8 mouse cellular contexts compared by ENCODE assay signal in the genomic region with DNA sequence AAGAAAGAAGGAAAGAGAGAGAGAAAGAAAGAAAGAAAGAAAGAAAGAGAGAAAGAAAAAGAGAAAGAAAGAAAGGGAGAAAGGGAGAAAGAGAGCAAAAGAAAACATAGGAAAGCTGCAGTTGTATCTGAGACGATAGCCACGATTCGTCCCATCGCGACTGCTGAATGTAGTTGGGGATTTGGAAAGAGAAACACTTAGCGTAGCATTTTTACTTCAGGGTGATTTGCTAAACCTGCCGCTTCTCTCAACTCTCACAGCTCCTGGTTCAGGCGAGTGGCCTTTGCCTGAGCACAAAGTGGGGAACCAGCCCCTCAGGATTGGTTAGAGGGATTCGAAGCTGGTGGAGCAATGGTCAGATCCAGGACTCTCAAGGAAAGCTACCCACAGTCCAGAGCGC. TPM values are rescaled to one million over a fixed set of nuclear protein-coding genes. Genes with fewer than 3 reads are reported as not detected.
DNase-seq lines count a peak whose midpoint lies in the region; ATAC-seq and TF ChIP-seq lines count a peak whose summit lies in the region.

No protein-coding gene starts in this region.

- H3K4me1 ChIP-seq in lung, embryonic 14.5 days (ENCODE audit: insufficient read depth) = peaks cover 7% of the 10 kb centered on the region
- H3K4me1 ChIP-seq in embryonic facial prominence, embryonic 12.5 days = peaks cover 30% of the 10 kb centered on the region
- H3K4me1 ChIP-seq in intestine, embryonic 15.5 days (replicated peaks) = peaks cover 35% of the 10 kb centered on the region

- H3K27ac ChIP-seq in lung, embryonic 14.5 days (ENCODE audit: low read depth) = no peak overlapping the region
- no peak overlapping the region for H3K27ac ChIP-seq in embryonic facial prominence, embryonic 12.5 days
- 0 out of 2 replicates have a peak overlapping the region, but pooled peaks have one; percentile 13 for H3K27ac ChIP-seq in intestine, embryonic 15.5 days

- 13% methylated on average over 10 of the region's 10 CpGs for WGBS in lung, embryonic 14.5 days
- WGBS in embryonic facial prominence, embryonic 12.5 days = 17% methylated on average over 10 of the region's 10 CpGs
- 14% methylated on average over 10 of the region's 10 CpGs for WGBS in intestine, embryonic 15.5 days

- DNase-seq in lung, embryonic 14.5 days = peak; percentile 45
- no peak for DNase-seq in lung, postnatal 14 days
- peak; percentile 40 for DNase-seq in neural tube, embryonic 10.5 days (ENCODE audit: extremely low spot score, low spot score)
- no peak for DNase-seq in urinary bladder, postnatal 10 days (ENCODE audit: low spot score)
- no peak for DNase-seq in spleen, adult 18-20 months
- no peak for DNase-seq in adrenal gland, postnatal 36 days

- H3K4me2 ChIP-seq in lung, embryonic 14.5 days = peak overlapping the region; percentile 94
- H3K4me2 ChIP-seq in embryonic facial prominence, embryonic 12.5 days (replicated peaks) = peak overlapping the region; percentile 78
- peak overlapping the region; percentile 87 for H3K4me2 ChIP-seq in intestine, embryonic 15.5 days (replicated peaks)

- H3K9me3 ChIP-seq in lung, embryonic 14.5 days (ENCODE audit: low read depth, low read length) = no peaks in the 10 kb centered on the region
- H3K9me3 ChIP-seq in embryonic facial prominence, embryonic 12.5 days = no peaks in the 10 kb centered on the region
- no peaks in the 10 kb centered on the region for H3K9me3 ChIP-seq in intestine, embryonic 15.5 days

- 0 out of 2 replicates have a peak overlapping the region, but pooled peaks have one; percentile 9 for H3K9ac ChIP-seq in lung, embryonic 14.5 days
- H3K9ac ChIP-seq in embryonic facial prominence, embryonic 12.5 days = 0 out of 2 replicates have a peak overlapping the region, but pooled peaks have one; percentile 10
- H3K9ac ChIP-seq in intestine, embryonic 15.5 days = peak overlapping the region; percentile 38; the same call in 1 of the 2 replicates

- ATAC-seq in lung, embryonic 14.5 days (ENCODE audit: insufficient read depth) = no peak
- no peak for ATAC-seq in embryonic facial prominence, embryonic 12.5 days (ENCODE audit: insufficient number of reproducible peaks, insufficient read depth, low FRiP score, low TSS enrichment)
- ATAC-seq in intestine, embryonic 15.5 days = no peak

- peak overlapping the region; percentile 79 for H3K4me3 ChIP-seq in lung, embryonic 14.5 days (ENCODE audit: low read depth, low read length)
- H3K4me3 ChIP-seq in embryonic facial prominence, embryonic 12.5 days = peak overlapping the region; percentile 16
- peak overlapping the region; percentile 19; the same call in 1 of the 2 replicates for H3K4me3 ChIP-seq in intestine, embryonic 15.5 days (replicated peaks)

- TF ChIP-seq CTCF in lung, embryonic 14.5 days (IDR thresholded peaks at IDR 0.05; ENCODE audit: low read depth) = no peak

- no peaks in the 10 kb centered on the region for H3K27me3 ChIP-seq in lung, embryonic 14.5 days (ENCODE audit: insufficient read depth, low read length)
- no peaks in the 10 kb centered on the region for H3K27me3 ChIP-seq in embryonic facial prominence, embryonic 12.5 days
- no peaks in the 10 kb centered on the region for H3K27me3 ChIP-seq in intestine, embryonic 15.5 days (replicated peaks)

- H3K36me3 ChIP-seq in lung, embryonic 14.5 days (ENCODE audit: insufficient read depth) = 0 out of 2 replicates have a peak, but pooled peaks cover 8% of the 10 kb centered on the region
- peaks cover 4% of the 10 kb centered on the region; the same call in 1 of the 2 replicates for H3K36me3 ChIP-seq in embryonic facial prominence, embryonic 12.5 days
- H3K36me3 ChIP-seq in intestine, embryonic 15.5 days = no peaks in the 10 kb centered on the region

RNA-seq across cellular contexts. Expression of gene Pfkl, which starts 0.5 kb away (rescaled TPM):
- polyA plus RNA-seq in lung, embryonic 14.5 days (2014; fragmentation: Nextera tagmentation; extraction: Ambion mirVana) = 141 and 160 TPM in 2 replicates
- polyA plus RNA-seq in embryonic facial prominence, embryonic 12.5 days (2016; fragmentation: Nextera tagmentation; extraction: Ambion mirVana) = 137 TPM in 2 replicates
- 252 and 254 TPM in 2 replicates for polyA plus RNA-seq in intestine, embryonic 15.5 days (2015; fragmentation: Nextera tagmentation; extraction: Ambion mirVana)
- total RNA-seq in adrenal gland, postnatal 36 days (2021) = 100 to 1,000 TPM; 116 to 131 TPM

RNA-seq across cellular contexts. Expression of gene Dnmt3l, which starts 31.4 kb away (rescaled TPM):
- 1.4 TPM in 2 replicates for polyA plus RNA-seq in lung, embryonic 14.5 days (2014; fragmentation: Nextera tagmentation; extraction: Ambion mirVana)
- 0.19 and 0.41 TPM in 2 replicates for polyA plus RNA-seq in embryonic facial prominence, embryonic 12.5 days (2016; fragmentation: Nextera tagmentation; extraction: Ambion mirVana)
- 0.11 and 0.31 TPM in 2 replicates for polyA plus RNA-seq in intestine, embryonic 15.5 days (2015; fragmentation: Nextera tagmentation; extraction: Ambion mirVana)
- total RNA-seq in adrenal gland, postnatal 36 days (2021) = 10 to 100 TPM; 24.1 to 38.1 TPM

RNA-seq across cellular contexts. Expression of gene 1810043G02Rik, which starts 32.0 kb away (rescaled TPM):
- 24.6 and 28.1 TPM in 2 replicates for polyA plus RNA-seq in lung, embryonic 14.5 days (2014; fragmentation: Nextera tagmentation; extraction: Ambion mirVana)
- polyA plus RNA-seq in embryonic facial prominence, embryonic 12.5 days (2016; fragmentation: Nextera tagmentation; extraction: Ambion mirVana) = 32.9 and 35.1 TPM in 2 replicates
- 17.3 and 17.5 TPM in 2 replicates for polyA plus RNA-seq in intestine, embryonic 15.5 days (2015; fragmentation: Nextera tagmentation; extraction: Ambion mirVana)
- 10 to 100 TPM; 18.6 to 20.9 TPM for total RNA-seq in adrenal gland, postnatal 36 days (2021)

RNA-seq across cellular contexts. Expression of gene Aire, which starts 33.1 kb away (rescaled TPM):
- polyA plus RNA-seq in lung, embryonic 14.5 days (2014; fragmentation: Nextera tagmentation; extraction: Ambion mirVana) = 0.95 and 1.5 TPM in 2 replicates
- 0.17 and 0.42 TPM in 2 replicates for polyA plus RNA-seq in embryonic facial prominence, embryonic 12.5 days (2016; fragmentation: Nextera tagmentation; extraction: Ambion mirVana)
- polyA plus RNA-seq in intestine, embryonic 15.5 days (2015; fragmentation: Nextera tagmentation; extraction: Ambion mirVana) = 0.15 and 0.28 TPM in 2 replicates
- total RNA-seq in adrenal gland, postnatal 36 days (2021) = not detected

RNA-seq across cellular contexts. Expression of gene Trpm2, which starts 40.0 kb away (rescaled TPM):
- polyA plus RNA-seq in lung, embryonic 14.5 days (2014; fragmentation: Nextera tagmentation; extraction: Ambion mirVana) = 0.09 and 0.63 TPM in 2 replicates
- polyA plus RNA-seq in embryonic facial prominence, embryonic 12.5 days (2016; fragmentation: Nextera tagmentation; extraction: Ambion mirVana) = 0.72 and 0.87 TPM in 2 replicates
- polyA plus RNA-seq in intestine, embryonic 15.5 days (2015; fragmentation: Nextera tagmentation; extraction: Ambion mirVana) = 1.1 and 1.2 TPM in 2 replicates
- 1 to 10 TPM; 2.2 to 4.7 TPM for total RNA-seq in adrenal gland, postnatal 36 days (2021)

Comparison
In these comparisons a context has a peak if more than half of its experiments do, and no peak if none do; other contexts are left out.
1. DNase-seq: peak in lung, embryonic 14.5 days (single experiment) and neural tube, embryonic 10.5 days (single experiment); none in lung, postnatal 14 days (single experiment), urinary bladder, postnatal 10 days (single experiment), spleen, adult 18-20 months (0 of 2) and adrenal gland, postnatal 36 days (0 of 2).
2. H3K4me3 ChIP-seq: peak in every context shown above with its lines; median percentile 79 in lung, embryonic 14.5 days; 19 in intestine, embryonic 15.5 days; 16 in embryonic facial prominence, embryonic 12.5 days.
3. Peak in every context shown above with its lines, with median percentiles within 50 percentile points of each other: H3K4me2 ChIP-seq and H3K9ac ChIP-seq.